Mouse (Mus musculus) liver, postnatal 0 days (tissue): ENCODE results near the gene Dctn1.

Experiments used
- CTCF ChIP-seq: sonication (generic); IDR thresholded peaks from 2 replicates; pipeline ENCODE4 v1.5.1; 2016; ENCODE audit warnings: antibody characterized with exemption, low read depth
- EP300 ChIP-seq: IDR thresholded peaks from 2 replicates; pipeline ENCODE4 v1.6.1; 2016; ENCODE audit warnings: antibody characterized with exemption, low read depth, mild to moderate bottlenecking

GRCm38 (mm10) chr6:83145209-83145608 is 20.5 kb upstream of the Dctn1 start:
- TF ChIP-seq CTCF, result no peak
- TF ChIP-seq EP300, result no peak
